Mouse (Mus musculus): ENCODE data around the gene Ankrd22. TPM values are rescaled to one million over a fixed set of nuclear protein-coding genes. Genes with fewer than 3 reads are reported as not detected.

The Ankrd22 gene
- polyA plus RNA-seq, 1 experiment from 2014 or later = not detected

- Histone ChIP-seq H3K9ac (ENCODE audit: low read length) (no peak overlapping the region), H3K36me3 (ENCODE audit: control insufficient read depth, insufficient read depth, low read length) (no peaks in the 10 kb centered on the region), H3K27ac (ENCODE audit: low read depth, low read length) (no peak overlapping the region), H3K27me3 (ENCODE audit: control insufficient read depth, insufficient read depth, low read length) (no peaks in the 10 kb centered on the region), H3K4me2 (no peak overlapping the region), H3K9me3 (ENCODE audit: control insufficient read depth, low read length) (no peaks in the 10 kb centered on the region), H3K4me3 (ENCODE audit: low read depth, low read length) (no peak overlapping the region), H3K4me1 (ENCODE audit: control insufficient read depth, insufficient read depth, low read length) (no peaks in the 10 kb centered on the region)
- no peak for ATAC-seq (ENCODE audit: low FRiP score)
- no peak for DNase-seq (ENCODE audit: low spot score, missing footprints)
- WGBS = 83% methylated on average over 2 of the region's 2 CpGs
Measured at GRCm38 (mm10) chr19:34078130-34078529, 87.7 kb downstream of the Ankrd22 start.

DNA sequence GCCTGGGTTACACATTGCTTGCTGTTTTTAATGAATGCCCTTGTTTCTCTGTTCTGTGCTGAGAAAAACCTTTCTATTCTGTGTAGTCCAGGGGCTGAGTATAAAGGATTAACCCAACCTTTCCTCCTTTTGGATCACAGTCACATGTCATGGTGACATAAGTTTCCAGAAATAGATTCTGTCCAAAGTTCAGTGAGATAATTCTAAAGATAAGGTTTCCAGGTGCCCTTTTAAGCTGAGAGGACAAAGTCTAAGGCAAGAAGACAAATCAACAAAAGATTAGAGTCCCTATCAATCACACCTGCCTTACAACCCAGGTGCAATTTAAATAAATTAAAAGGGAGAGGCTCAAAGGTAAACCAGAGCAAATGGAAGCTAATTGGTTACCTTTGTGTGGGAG lies 91.6 kb downstream of the Ankrd22 start:
- H3K27me3 ChIP-seq (ENCODE audit: control insufficient read depth, insufficient read depth, low read length) = no peaks in the 10 kb centered on the region
- no peak overlapping the region for H3K4me2 ChIP-seq
- no peaks in the 10 kb centered on the region for H3K4me1 ChIP-seq (ENCODE audit: control insufficient read depth, insufficient read depth, low read length)
- no peak for ATAC-seq (ENCODE audit: low FRiP score)
- no peak overlapping the region for H3K27ac ChIP-seq (ENCODE audit: low read depth, low read length)
- H3K9me3 ChIP-seq (ENCODE audit: control insufficient read depth, low read length) = no peaks in the 10 kb centered on the region
- H3K9ac ChIP-seq (ENCODE audit: low read length) = no peak overlapping the region
- DNase-seq (ENCODE audit: low spot score, missing footprints) = no peak
- H3K36me3 ChIP-seq (ENCODE audit: control insufficient read depth, insufficient read depth, low read length) = no peaks in the 10 kb centered on the region
- H3K4me3 ChIP-seq (ENCODE audit: low read depth, low read length) = no peak overlapping the region

Other genes starting within 250 kb of the Ankrd22 start
- gene Lipf, start 204.9 kb downstream of the Ankrd22 start, polyA plus RNA-seq (2014; fragmentation: Nextera tagmentation; extraction: Ambion mirVana) = not detected in 2 replicates
- not detected in 2 replicates for gene Lipk, start 157.8 kb downstream of the Ankrd22 start, polyA plus RNA-seq (2014; fragmentation: Nextera tagmentation; extraction: Ambion mirVana)
- gene Lipn, start 98.7 kb downstream of the Ankrd22 start, polyA plus RNA-seq (2014; fragmentation: Nextera tagmentation; extraction: Ambion mirVana) = not detected in 2 replicates
- gene Lipm, start 65.1 kb downstream of the Ankrd22 start, polyA plus RNA-seq (2014; fragmentation: Nextera tagmentation; extraction: Ambion mirVana) = not detected in 2 replicates
- gene Stambpl1, start 26.2 kb upstream of the Ankrd22 start, polyA plus RNA-seq (2014; fragmentation: Nextera tagmentation; extraction: Ambion mirVana) = 1.6 and 1.9 TPM in 2 replicates
- 31.5 and 34.9 TPM in 2 replicates for gene Acta2, start 89.5 kb upstream of the Ankrd22 start, polyA plus RNA-seq (2014; fragmentation: Nextera tagmentation; extraction: Ambion mirVana)
- 0.36 and 0.81 TPM in 2 replicates for gene Fas, start 124.6 kb upstream of the Ankrd22 start, polyA plus RNA-seq (2014; fragmentation: Nextera tagmentation; extraction: Ambion mirVana)